Mouse (Mus musculus) erythroblast, embryonic 14.5 days (primary cell): Measurements from ENCODE around the gene Cep57l1.

Experiments used
- GATA1 ChIP-seq: IDR thresholded peaks from 2 replicates; pipeline ENCODE4 v1.6.1; 2012; ENCODE audit warnings: low read length, inconsistent platforms, mixed read lengths
- TAL1 ChIP-seq: IDR thresholded peaks from 3 replicates; pipeline ENCODE4 v1.6.1; 2012; ENCODE audit warnings: low read length, inconsistent platforms, mixed read lengths

GRCm38 (mm10) chr10:41848721-41849120 lies 39.0 kb upstream of the Cep57l1 start:
- TF ChIP-seq GATA1 (no peak), TAL1 (no peak)
